Mouse (Mus musculus): Measurements from ENCODE around the gene Gm6205.
"Not testable (repeated sequence)": the region's sequence is repeated elsewhere in the genome, so short reads cannot be mapped to it uniquely, and the experiment has no call there.

Gene Gm6205

GRCm38 (mm10) chr5:94648082-94648481 lies at the start of gene Gm6205:
Gm6205 (plus strand) TSS chr5:94648382.
- DNase-seq (ENCODE audit: low read depth, low spot score) = not testable (repeated sequence)

GRCm38 (mm10) chr5:94616242-94616641 lies 31.9 kb upstream of the Gm6205 start, which contains the start of gene Gm3147:
Gm3147 (minus strand) TSS chr5:94616342.
- DNase-seq (ENCODE audit: low read depth, low spot score) = not testable (repeated sequence)

- not testable (repeated sequence) for DNase-seq (ENCODE audit: low read depth, low spot score)
Observed at GRCm38 (mm10) chr5:94623679-94624078, 24.5 kb upstream of the Gm6205 start, which contains the start of gene Gm6509. Gm6509 (plus strand) TSS chr5:94623979.

All from R1 (cell line).